Mouse (Mus musculus): ENCODE data around the gene Rprd1b. TPM values are rescaled to one million over a fixed set of nuclear protein-coding genes. Genes with fewer than 3 reads are reported as not detected.

The Rprd1b gene
- total RNA-seq, 2 experiments from 2014 or later = 29.6 to 31.1 TPM

Other genes starting within 250 kb of the Rprd1b start
- gene Vstm2l, start 113.8 kb upstream of the Rprd1b start, total RNA-seq (2021) = not detected
- gene Tti1, start 64 bp upstream of the Rprd1b start, total RNA-seq (2021) = 10 to 100 TPM; 22.0 to 22.5 TPM
- gene Tgm2, start 117.9 kb downstream of the Rprd1b start, total RNA-seq (2021) = 100 to 1,000 TPM; 181 to 209 TPM
- 1 to 10 TPM; 7.0 to 7.4 TPM for gene D630003M21Rik, start 200.7 kb downstream of the Rprd1b start, total RNA-seq (2021)
- gene Bpi, start 229.6 kb downstream of the Rprd1b start, total RNA-seq (2021) = not detected